Mouse (Mus musculus) kidney, postnatal 4 days (tissue): ENCODE measurements around the gene Mutyh.
A peak's percentile ranks its signal among the peaks of the same experiment; 100 is the strongest.
"Not testable (repeated sequence)": the region's sequence is repeated elsewhere in the genome, so short reads cannot be mapped to it uniquely, and the experiment has no call there.

Experiments
- DNase-seq, 2 experiments: peaks; one replicate each; pipeline ENCODE4 v3.0.0; 2021; ENCODE audit warnings: mixed read lengths in 2 of 2

Gene Mutyh

DNA sequence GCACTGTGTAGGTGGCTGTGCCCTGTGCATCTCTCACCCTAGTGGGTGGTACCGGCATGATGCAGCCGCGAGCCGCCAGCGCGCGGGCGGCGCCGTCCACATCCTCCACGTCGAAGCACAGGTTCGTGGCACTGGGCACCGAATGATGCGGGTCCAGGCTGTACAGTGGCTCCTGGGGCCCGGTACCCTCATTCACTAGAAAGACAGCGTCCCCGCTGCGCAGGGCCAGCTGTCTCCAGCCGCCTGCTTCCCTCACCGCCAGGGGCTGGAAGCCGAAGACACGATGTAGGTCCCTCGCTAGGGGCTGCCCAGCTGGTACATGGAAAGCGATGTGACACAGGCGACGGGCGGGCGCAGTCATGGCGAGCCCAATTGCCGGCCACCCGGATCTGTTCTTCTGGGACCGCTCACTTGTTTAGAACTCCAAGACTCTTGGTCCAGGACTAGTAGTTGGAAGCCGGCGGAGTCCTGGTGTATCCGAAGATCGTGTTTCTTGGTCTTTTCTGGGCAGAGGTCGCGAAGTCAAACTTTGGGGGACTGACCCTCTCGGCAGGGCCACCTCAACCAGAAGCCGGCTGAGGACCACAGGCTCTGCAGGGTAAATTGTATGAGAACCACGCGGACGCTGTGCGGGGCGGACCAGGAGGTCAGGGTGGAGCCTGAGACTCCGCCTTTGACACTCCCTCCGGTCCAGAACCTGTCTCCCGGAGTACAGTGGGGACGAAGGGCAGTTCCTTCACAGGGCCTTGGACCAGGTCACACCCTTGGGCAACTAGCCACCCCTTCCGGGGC lies 13.6 kb downstream of the Mutyh start:
- DNase-seq = peak; percentile 79 to 85

DNA sequence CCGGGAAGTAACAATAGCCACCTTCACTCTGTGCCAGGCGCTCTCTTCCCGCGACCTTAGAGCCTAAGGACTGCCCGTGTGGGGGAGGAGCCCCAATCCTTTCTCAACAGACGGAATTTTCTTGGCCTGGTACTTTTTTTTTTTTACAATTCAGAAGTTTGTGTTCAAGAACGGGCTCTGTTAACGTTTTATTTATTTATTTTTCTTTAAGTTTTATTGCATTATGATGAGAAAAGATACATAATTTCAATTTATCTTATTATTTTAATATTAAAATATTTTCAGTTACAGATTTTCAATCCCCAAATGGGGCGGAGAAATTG lies 14.1 kb downstream of the Mutyh start, which contains the start of gene Hpdl:
Hpdl (minus strand) TSS at position 14 of the 323 bp plus-strand sequence.
- DNase-seq = no peak

DNA sequence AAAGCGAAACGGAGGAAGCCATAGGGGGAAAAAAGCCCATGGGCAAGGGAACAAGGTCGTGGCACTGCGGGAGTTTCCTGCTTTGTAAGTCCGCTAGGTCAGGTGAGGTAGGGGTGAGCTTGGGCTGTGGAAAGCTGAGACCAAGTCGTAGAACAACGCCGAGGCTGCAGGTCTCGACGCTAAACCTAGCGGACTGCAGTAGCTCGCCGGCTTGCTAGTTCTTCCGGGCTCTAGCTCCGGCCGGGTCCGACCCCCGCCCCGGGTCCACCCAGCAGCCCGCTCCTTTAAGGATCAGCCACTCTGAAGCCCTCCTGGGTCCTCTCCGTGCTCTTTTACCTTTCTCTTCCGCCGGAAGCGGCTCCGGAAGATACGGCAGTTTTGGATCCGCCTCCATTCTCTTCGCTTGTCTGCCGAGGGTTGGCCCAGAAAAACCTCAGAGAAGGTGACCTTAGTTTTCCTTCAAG lies 17.1 kb downstream of the Mutyh start:
- peak; percentile 74 to 82 for DNase-seq

DNA sequence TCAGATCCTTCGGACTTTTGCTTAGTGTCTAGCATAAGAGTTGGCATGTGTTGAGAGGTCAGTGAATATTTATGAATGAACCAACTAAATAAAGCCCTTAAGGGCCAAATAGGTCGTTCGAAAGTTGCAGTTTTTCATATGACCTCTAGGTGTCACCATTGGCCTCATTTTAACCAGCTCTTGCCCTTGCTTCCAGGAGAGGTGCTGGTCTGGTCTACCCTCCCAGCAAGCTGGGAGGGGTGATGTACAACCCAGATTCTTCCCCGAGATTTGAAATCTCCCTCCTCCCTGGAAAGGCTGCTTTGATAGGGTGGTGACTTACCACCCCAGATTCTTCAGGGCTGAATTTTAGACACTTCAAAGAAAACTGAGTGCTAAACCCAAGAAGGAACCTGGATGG lies 20.3 kb downstream of the Mutyh start:
- peak; percentile 13 to 36 for DNase-seq

DNA sequence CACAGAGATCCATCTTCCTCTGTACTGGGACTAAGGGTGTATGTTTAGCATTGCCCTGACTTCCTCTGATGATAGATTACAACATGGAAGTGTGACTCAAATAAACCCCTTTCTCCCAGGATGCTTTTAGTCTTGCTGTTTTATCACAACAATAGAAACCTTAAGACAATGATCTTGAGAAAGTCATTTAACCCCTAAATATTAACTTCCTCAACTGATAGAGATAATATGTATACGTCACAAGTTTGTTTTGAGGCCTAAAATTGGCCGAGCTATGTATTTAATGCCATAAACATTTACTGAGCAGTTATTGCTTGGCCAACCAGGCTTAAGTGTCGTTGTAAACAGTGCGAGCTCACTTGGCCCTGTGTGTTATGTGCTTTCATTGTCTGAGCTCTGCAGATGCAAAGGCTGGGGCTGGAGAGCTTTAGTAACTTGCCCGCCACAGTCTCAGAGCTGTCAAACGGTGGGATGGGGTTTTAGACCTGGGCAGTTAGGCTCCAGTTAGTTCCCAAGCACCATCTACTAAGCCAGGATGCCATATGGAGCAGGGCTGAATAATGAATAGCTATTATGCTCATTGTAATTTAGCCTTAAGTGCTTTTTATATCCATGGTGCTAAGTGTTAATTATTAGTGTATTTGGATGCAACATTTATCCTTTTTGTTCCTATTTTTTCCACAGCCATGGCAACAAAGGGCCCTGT lies 22.0 kb downstream of the Mutyh start:
- no peak for DNase-seq

DNA sequence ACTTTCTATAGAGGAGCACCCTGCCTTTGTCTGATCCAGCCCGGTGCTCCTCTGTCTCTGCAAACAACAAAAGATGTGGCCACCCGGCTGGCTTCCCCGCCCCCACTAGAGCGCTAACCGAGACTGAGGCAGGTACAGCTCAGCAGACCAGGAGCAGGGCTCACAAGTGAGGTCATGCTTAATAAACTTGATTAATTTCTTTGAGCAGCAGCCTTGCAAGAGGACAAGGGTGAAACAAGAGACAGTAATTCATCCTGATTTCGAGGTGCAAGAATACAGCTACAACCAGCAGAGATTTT lies 22.5 kb downstream of the Mutyh start:
- peak; percentile 57 to 63 for DNase-seq

DNA sequence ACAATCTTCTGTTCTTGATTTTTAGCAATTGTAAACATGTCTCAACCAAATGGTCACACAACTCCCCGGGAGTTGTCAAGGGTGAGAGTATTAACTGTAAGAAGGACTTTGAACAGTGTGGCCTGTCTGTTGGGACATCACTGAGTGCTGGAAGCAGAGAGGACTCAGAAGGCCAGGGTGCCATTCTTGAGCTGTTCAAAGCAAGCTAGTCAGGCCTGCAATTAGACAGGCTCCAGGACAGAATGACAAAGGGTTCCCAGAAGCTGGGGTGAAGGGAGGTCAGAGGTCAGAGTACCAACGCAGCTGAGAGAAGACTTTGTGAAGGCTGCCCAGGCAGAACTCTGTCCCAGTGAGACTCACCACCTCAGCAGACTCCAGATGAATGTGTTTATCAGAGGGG lies 31.5 kb downstream of the Mutyh start:
- DNase-seq = peak in 1 of 2 experiments; percentile 24

DNA sequence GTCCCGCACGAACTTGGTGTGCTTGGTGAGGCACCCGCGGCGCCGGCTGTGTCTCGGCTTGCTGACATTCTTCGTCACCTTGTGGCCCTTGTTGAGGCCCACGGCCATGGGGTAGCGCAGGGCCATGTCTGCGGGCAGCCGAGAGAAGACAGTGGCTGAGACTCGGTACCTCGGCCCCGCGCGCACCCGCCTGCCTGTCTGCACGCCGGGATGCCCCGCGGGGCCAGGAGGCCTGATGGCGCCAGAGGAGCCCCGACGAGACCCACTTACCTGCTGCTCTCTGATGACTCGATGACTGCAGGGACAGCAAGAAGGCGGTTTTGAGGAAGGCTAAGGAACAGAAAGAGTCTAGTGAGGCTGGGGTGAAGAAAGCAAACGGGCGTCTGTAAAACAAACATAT lies 32.6 kb downstream of the Mutyh start:
- DNase-seq = not testable (repeated sequence)

DNA sequence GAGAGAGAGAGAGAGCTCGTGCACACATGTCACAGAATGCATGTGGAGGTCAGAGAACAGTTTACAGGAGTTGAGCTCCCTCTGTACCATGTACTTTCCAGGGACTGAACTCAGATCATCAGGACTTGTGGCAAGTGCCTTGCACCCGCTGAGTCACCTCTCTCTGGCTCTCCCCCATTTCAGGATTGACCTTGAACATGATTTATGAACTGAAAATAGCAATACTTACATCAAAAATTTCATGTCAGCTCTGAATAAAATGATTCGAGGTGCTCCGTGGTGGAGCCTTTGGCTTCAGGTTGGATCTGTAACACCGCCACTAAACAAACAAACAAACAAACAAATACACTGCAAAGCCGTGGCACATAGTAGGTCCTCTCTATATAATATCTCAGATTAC lies 33.3 kb downstream of the Mutyh start:
- DNase-seq = no peak

DNA sequence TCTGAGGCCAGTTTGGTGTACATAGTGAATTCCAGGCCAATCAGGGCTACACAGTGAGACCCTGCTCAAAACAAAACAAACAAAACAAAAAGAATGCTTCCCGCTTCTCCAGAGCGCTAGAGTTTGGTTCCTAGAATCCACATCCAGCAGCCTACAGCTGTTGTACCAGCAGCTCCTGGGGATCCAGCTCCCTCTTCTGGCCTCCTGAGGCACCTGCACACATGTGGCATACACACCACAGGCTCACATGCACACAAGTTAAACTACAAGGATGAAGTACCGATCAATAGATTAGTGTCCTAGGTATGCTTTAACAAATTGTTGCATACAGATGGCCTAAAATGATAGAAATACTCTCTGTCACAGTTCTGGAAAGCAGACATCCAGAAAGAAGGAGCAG lies 36.8 kb downstream of the Mutyh start:
- DNase-seq = no peak

DNA sequence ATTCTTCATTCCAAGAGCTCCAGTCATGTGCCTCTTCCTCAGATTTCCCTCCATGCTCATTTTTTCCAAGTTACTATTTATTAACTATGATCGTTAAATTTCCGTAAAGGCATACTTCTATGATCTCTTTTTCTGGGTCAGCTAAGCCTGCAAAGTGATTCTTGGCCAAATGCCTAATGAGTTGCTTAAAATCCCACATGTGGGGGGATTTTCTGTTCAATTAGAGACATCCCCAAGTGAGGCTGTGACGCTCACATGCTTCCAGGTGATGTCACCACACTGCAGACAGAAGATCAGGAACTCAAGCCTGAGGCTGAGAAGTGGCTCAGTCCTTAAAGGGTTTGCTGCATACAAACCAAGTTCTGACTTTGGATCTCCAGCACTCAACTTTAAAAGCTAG lies 42.4 kb downstream of the Mutyh start:
- DNase-seq = no peak

DNA sequence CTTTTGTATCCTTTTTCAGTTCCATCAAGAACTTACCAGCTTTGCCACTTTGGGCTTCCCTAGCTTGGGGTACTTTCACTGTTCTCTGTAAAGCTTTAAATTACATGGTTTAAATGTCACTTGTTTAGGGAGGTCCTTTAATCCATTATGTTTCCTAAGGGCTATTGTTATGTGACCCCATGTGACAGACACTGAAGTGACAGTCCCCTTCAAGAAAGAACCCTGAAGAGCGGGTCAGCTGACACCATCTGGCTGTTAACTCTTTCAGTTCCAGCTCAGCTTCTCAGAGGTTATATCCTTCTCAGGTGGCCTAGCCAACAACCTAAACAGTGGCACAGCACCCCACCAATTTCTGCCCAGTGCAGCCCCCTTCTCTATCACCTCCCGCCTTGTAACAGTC lies 46.8 kb downstream of the Mutyh start:
- no peak for DNase-seq

DNA sequence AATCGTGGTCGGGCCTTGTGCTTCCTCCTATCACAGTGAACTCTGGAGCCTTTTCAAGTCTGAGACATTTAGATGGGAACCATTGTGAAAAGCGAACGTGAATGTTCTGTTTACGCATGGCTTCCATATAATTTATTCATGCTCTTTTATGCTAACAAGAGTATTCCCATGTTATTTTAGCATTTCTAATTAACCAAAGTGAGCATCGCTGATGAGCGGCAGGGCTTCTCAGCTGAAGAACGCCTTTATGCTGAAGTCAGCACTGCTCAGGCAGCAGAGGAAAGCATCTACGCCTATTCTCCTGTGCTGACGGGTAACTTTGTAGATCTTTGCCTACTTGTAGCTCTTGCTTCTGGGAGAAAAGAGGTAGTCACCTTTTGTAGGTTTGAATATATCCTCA lies 49.7 kb downstream of the Mutyh start:
- DNase-seq = no peak

DNA sequence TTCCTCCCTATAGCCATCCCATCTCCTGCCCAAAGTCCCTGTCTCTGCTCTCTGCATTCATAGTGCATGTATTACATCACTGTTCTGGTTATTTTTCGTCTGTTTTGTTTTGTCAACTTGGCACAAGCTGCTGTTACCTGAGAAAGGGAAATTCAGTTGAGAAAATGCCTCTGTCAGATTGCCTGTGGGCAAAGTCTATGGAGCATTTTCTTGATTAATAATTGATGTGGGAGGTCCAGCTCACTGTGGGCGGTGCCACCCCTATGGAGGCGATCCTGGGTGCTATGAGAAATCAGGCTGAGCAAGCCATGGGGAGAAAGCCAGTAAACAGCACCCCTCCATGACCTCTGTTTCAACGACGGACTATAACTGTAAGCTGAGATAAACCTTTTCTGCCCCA lies 52.2 kb downstream of the Mutyh start:
- peak; percentile 23 to 41 for DNase-seq

DNA sequence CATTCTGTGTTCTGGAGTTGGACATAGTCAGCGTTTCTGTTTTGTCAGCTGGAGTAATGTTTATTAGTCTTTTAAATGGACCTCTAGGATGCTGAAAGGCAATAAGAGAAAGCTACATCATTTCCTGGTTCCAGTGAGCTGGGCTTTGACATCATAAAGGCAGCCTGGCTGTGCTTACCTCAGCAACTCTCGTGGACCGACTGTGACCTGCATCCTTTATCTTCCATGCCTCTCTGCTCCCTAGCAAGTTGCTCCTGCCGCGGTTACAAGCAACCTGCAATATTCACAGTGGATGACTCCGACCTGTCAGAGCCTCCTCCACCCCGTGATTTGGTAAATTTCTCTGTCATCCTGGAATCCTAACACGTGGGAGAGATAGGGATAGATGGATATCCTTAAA lies 54.5 kb downstream of the Mutyh start:
- DNase-seq = no peak
